Mouse (Mus musculus) frontal cortex, postnatal 25 days (tissue): ENCODE measurements at regions not wholly inside any gene's neighbourhood (a gene's known extent, or its start where the extent isn't known, plus 50 kb on each side); places are given as distances from the start of the nearest gene placed in this dataset.

Experiments
- DNase-seq, 2 experiments: peaks; one replicate each; pipeline ENCODE4 v3.0.0; 2022; ENCODE audit warnings: low spot score in 2 of 2

DNA sequence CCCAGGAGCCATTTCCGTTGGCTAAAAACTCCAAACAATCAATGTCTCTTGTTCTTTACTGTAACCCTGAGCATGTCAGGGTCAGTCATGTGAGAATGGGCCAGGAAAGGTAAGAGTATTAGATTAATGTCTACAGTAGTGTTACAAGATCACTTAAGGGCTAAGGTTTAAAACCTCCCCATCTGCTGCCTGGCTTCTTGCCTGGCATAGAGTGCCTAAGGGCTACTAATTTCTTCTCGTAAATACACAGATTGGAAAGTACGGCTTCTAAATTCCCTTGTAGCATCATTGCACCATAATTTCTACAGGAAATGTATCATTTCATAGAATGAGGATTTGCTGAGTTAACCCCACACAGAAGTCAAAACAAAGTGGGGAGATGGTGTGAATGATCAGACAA, 281.0 kb downstream of the Col12a1 start:
- no peak for DNase-seq

DNA sequence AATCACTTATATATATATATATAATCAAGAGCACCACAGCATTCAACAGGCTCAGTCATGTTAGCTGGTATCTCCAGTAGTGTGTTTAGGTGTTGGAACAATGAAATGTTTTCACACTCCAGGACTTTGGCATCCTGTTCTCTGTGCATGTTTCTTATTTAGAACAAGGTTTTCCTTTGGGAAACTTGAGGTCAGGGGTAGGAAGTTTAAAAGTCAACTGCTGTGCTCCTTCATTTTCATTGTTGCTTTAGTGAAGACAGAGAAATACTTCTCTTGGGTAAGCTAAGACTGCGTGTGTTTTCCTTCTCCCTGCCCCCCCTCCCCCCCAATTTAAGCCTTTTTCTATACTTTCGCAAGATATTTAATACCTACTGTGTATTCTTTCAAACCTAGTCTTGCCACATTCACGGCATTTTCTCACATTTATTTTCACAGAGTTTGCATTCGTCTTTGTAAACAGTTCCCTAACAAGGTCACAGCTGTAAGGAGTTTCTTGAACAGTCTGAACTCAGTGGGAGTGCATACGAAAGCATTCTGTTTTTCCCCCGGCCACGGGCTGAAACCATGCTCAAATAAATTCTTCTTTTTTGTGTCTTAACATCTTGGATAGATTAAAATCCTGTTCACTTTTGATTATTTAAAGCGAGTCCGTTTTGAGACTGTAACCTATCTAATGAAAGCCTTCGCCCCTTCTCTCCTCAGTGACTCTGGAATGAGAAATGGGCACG, 279.2 kb downstream of the Col12a1 start:
- DNase-seq, result no peak

DNA sequence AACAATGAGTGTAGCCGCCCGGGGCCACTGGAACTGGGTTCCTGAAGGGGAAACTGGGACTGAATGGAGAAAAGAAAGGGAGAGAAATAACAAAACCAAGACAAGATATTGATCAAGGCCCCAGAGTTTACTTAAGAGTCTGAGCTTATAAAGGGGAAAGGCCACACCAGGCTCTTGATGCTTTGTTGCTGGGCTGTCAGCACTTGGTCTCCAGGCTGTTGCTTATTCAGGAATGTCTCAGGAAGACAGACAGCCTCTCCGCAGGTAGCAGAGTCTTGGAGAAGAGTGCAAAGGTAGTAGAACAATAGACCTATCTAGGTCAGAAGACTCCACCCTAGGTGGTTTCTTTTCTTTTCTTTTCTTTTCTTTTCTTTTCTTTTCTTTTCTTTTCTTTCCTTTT, 263.4 kb downstream of the Col12a1 start:
- DNase-seq, result no peak

DNA sequence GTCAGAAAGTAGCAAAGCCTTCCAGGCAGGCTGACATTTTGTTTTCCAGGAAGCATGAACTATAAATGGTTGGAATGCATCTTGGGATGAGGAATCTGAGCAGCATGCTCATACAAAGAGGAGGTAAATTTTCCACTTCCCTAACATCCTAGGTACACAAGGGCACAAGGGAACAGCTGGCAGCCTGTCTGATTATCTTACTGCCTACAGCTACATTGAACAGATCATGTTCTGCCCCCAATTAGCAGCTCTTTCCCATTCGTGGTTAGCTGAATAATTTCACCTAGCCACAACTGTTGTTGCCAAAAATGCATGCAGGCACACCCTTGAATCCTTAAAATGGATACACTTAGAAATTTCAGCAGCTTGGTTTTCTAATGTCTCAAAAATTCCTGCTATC, 239.5 kb downstream of the Col12a1 start:
- DNase-seq, result no peak

DNA sequence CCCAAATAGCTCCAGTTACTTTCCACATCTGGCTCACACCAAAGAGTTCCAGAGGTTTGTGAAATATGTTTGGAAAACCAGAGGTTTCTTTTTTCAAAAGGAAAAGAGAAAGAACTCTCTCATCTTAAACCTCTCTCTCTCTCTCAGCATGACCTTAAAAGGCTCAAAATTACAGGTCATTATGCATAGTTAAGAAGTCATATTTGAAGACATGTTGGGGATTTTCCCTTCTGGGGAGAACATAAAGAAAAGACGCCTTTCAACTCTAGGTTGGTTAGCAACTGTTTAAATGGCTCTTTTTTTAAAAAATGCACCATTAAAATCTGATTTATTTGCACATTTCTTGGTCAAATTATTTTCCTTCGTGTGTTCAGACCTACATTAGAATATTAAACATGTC, 218.4 kb downstream of the Col12a1 start:
- DNase-seq, result no peak

DNA sequence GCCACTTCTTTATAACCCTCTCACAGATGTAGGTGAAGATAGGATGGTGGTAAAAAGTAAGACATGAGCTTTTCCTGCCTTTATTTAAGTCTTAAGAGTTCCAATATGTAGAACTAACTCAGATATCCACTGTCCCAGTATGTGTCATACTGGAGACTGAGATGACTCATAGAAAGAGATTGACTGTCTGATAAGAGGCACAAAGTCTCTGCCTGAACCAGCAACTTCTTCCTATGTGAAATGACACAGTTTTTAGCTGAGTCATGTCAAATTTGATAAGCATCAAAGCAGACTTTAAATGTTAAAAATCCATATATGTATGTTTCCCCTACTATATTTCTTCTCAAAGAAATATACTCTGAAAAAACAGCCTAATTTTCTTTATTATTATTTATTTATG, 216.6 kb downstream of the Col12a1 start:
- DNase-seq, result no peak

DNA sequence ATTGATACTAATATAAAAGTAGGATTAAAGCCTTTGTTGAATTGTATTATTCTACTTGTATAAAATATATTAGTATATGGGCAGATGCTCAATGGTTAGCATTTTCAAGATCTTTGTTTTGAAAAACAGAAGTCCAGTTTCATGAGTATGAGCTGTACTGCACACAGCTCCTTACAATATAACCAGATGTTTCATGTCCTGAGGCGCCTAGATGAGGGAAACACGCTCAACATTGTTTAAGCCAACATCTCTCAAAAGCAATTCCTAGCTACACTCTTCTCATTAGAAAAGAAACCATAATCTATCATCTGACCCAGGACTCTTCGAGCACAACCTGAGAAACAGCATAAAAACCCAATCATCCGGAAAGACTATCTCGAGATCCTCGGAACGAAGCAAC, 202.2 kb downstream of the Col12a1 start:
- DNase-seq, result no peak

DNA sequence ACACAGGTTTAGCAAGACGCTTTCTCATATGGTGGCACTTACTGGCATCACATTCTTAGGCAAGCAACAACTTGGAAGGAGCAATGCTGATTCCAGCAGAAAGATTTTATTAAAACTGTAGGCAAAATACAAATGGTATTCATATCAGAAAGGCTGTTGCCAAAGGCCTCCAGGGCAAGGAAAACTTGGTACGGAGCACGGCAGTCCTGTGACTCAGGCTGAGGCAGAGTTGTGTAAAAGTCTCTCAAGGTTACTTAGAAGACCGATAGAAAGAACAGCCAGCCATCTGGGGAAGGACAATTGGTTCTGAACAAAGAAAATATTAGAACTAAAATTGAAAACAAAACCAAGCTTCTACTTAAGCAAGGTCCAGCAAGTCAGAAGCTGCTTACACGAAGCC, 201.2 kb downstream of the Col12a1 start:
- DNase-seq, result no peak

DNA sequence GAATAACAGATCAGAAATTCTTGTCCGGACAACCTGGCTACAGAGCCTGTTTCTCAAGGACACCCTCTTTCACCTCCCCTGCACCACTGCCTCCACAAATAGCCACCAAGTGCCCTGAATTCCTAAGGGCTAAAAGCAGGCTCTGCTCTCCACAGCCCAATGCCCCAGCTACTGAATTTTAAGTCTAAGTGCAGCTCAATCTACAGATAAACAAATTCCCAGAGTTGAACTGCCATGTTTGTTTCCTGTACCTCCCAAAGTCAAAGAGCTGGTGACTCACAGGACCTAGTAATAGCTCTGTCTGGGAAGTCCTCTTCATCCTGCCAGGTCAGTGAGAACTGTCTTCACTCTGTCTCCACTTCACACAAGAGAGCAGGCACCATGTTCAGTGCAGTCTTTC, 200.0 kb downstream of the Col12a1 start:
- no peak for DNase-seq

DNA sequence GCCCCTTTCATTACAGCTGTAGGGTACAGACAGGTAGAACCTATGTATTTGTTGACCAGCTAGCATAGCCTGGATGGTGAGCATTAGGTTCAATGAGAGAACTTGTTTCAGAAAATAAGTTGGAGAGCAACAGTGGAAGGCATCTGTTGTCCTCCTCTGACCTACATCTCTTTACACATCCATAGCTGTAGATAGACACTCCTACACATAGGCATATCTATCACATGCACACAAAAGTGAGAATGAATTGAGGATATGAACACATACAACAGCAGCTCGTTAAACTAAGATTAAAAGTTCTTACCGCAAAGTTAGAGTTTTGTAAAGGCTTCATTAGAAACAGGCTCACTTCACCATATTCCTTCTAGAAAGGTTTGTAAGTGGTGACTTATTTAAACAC, 198.1 kb downstream of the Col12a1 start:
- no peak for DNase-seq

DNA sequence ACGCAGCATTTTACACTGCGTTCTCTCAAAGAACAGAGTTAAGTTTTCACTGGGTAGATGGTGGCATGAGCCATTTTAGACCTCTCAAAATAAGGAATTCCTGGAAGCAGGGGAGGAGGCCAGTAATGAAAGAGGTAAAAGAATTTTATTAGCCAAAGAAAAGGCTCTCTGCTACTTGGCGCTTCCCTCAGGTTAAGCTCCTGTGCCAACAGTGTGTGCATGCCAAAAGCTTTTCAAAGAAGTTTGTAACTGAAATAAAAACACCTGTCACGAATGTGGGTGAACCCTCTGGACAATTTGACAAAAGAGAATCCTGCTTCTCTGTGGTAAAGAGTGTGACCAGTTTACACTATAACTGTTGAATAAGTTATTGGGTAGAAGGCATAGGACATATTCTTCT, 195.6 kb downstream of the Col12a1 start:
- no peak for DNase-seq

DNA sequence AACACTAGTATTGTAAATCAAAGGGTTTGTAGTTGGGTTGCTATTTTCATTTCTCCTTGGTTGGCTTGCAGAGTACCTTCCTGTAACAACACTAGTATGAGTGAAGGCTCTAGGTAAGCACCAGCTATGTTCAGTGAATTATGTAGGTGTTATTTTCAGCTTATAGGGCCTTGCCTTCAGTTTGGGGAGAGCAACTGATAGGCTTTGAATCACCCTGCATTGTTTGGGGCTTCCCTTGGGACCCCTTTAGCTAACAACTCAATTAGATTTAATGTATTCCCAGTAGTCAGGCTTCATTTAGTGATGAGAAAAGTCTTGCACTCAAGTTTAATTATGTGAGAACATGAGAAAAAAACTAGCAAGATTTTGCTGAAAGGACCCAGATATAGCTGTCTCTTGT, 193.6 kb downstream of the Col12a1 start:
- no peak for DNase-seq

DNA sequence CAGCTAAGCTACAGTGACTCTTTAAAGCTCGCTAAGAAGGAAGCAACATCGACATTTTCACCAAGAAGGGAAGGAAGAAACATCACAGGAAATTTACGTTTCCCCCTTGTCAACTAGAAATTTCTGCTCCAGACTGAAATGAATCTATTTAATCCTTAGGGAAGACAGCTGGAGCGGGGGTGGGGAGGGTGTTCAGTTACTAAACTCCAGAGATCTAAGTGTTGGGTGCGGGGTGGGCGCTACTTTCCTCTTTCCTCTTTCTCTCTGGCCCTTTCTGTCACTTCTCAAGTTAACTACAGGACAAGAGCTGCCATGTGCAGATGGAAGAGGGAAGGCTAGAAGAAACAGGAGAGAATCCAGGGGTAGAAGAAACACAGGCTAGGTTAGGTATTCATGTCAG, 192.2 kb downstream of the Col12a1 start:
- DNase-seq, result no peak

DNA sequence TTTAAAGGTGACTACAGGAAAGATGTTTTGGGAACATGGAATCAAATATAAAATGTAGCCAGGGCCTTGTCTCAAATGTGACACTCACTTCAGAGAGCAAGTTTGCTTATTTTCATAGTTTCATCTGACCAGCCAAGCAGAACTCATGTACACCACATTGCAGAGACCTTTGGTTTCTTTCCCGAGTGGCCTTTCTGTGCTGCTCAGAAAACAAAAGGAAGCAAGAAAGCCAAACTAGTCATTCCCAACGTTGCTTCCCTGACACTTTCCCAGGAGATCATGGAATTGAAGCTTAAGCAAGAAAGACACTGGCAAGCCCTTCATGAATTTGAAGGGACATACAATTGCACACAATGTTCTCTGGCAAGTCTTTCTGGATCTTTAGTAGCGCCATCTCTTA, 191.3 kb downstream of the Col12a1 start:
- DNase-seq, result no peak
